ENCODE assay signal across 31 mouse cellular contexts in genomic region chr2:38708907-38709688, GRCm38 (mm10). TPM values are rescaled to one million over a fixed set of nuclear protein-coding genes. Genes with fewer than 3 reads are reported as not detected.
A peak's percentile ranks its signal among the peaks of the same experiment; 100 is the strongest.
DNase-seq lines count a peak whose midpoint lies in the region; ATAC-seq lines count a peak whose summit lies in the region.
"Had no signal": no experiment of that assay in that cellular context is flagged by ENCODE, and none has a peak within 500 bp of the region (broad histone marks: within the 10 kb centered on the region; RNA-seq: fewer than 3 reads in every experiment).

No protein-coding gene starts in this region.

- 24% methylated on average over 12 of the region's 12 CpGs for WGBS in neural tube, embryonic 15.5 days

- no peak overlapping the region for H3K4me3 ChIP-seq in neural tube, embryonic 15.5 days (replicated peaks)
- H3K4me3 ChIP-seq: embryonic facial prominence, embryonic 13.5 days; erythroblast, embryonic 14.5 days; intestine, embryonic 15.5 days; limb, embryonic 15.5 days had no signal

- H3K9me3 ChIP-seq in neural tube, embryonic 15.5 days (replicated peaks): no peaks in the 10 kb centered on the region
- H3K9me3 ChIP-seq: embryonic facial prominence, embryonic 13.5 days; forebrain, embryonic 13.5 days; hindbrain, embryonic 10.5 days; intestine, embryonic 15.5 days; limb, embryonic 15.5 days; midbrain, embryonic 10.5 days had no signal

- H3K4me1 ChIP-seq in neural tube, embryonic 15.5 days: peaks cover 22% of the 10 kb centered on the region

- H3K27me3 ChIP-seq in neural tube, embryonic 15.5 days (replicated peaks): peaks cover 86% of the 10 kb centered on the region

- H3K36me3 ChIP-seq in neural tube, embryonic 15.5 days: no peaks in the 10 kb centered on the region
- H3K36me3 ChIP-seq: embryonic facial prominence, embryonic 13.5 days; hindbrain, embryonic 10.5 days; intestine, embryonic 15.5 days; limb, embryonic 15.5 days; midbrain, embryonic 10.5 days had no signal

- no peak overlapping the region for H3K4me2 ChIP-seq in neural tube, embryonic 15.5 days
- H3K4me2 ChIP-seq: embryonic facial prominence, embryonic 13.5 days; forebrain, embryonic 13.5 days; intestine, embryonic 15.5 days; limb, embryonic 15.5 days had no signal

- H3K9ac ChIP-seq in neural tube, embryonic 15.5 days (replicated peaks): no peak overlapping the region
- H3K9ac ChIP-seq: embryonic facial prominence, embryonic 13.5 days; forebrain, embryonic 13.5 days; intestine, embryonic 15.5 days; limb, embryonic 15.5 days; liver, embryonic 14.5 days had no signal

- peak; percentile 17 to 36 for DNase-seq in adrenal gland, postnatal 36 days
- no peak for DNase-seq in adrenal gland, postnatal 14 days
- peak; percentile 72 for DNase-seq in kidney, postnatal 10 days
- no peak for DNase-seq in kidney, adult 11 months
- DNase-seq in neural tube, embryonic 10.5 days (ENCODE audit: extremely low spot score, low spot score): peak; percentile 31
- DNase-seq in right cerebral cortex, adult 2 months (ENCODE audit: low spot score in 2 of 2): no peak
- DNase-seq: adrenal gland, postnatal 10 days; cerebellum, adult 8-10 months; cerebellum, postnatal 36 days; embryo, embryonic 11 days; gastrocnemius, postnatal 25 days; kidney, adult 9 months; kidney, postnatal 36 days; right cerebral cortex, postnatal 25 days; spleen, adult 18-20 months; thymus, adult 18-20 months; thymus, postnatal 4 days had no signal

- no peak overlapping the region for H3K27ac ChIP-seq in neural tube, embryonic 15.5 days (replicated peaks)
- H3K27ac ChIP-seq: embryonic facial prominence, embryonic 13.5 days; forebrain, embryonic 13.5 days; hindbrain, embryonic 10.5 days; intestine, embryonic 15.5 days; limb, embryonic 15.5 days; liver, embryonic 14.5 days; midbrain, embryonic 10.5 days had no signal

- no peak for ATAC-seq in neural tube, embryonic 15.5 days (ENCODE audit: low FRiP score)
- ATAC-seq: CD4-positive, CD25-positive, alpha-beta regulatory T cell, adult 4 months; forebrain, embryonic 13.5 days; hindbrain, embryonic 16.5 days; intestine, embryonic 15.5 days had no signal

RNA-seq across cellular contexts. Expression of gene Nr5a1, which starts 5.2 kb away (rescaled TPM):
- 100 to 1,000 TPM; 529 to 721 TPM for total RNA-seq in adrenal gland, postnatal 36 days (2021)
- 372 and 416 TPM in 2 replicates for total RNA-seq in adrenal gland, postnatal 14 days (2021)
- 0.05 and 0.10 TPM in 2 replicates for polyA plus RNA-seq in neural tube, embryonic 15.5 days (2015; fragmentation: Nextera tagmentation; extraction: Ambion mirVana)
- total RNA-seq: gastrocnemius, postnatal 25 days; heart, adult 18-20 months; left cerebral cortex, postnatal 25 days had no signal
- polyA plus RNA-seq: CD4-positive, CD25-positive, alpha-beta regulatory T cell, adult 4 months; erythroblast, embryonic 14.5 days; heart, embryonic 14.5 days; hindbrain, embryonic 16.5 days; liver, embryonic 14.5 days had no signal

Comparison
In these comparisons a context has a peak if more than half of its experiments do, and no peak if none do; other contexts are left out.
1. DNase-seq: peak in adrenal gland, postnatal 36 days (2 of 2), kidney, postnatal 10 days (single experiment) and neural tube, embryonic 10.5 days (single experiment); none in adrenal gland, postnatal 14 days (single experiment), kidney, adult 11 months (single experiment) and right cerebral cortex, adult 2 months (0 of 2).